Mouse (Mus musculus) ES-E14 (cell line): ENCODE measurements around the gene Otud6a. TPM values are rescaled to one million over a fixed set of nuclear protein-coding genes. Genes with fewer than 3 reads are reported as not detected.
"Not testable (repeated sequence)": the region's sequence is repeated elsewhere in the genome, so short reads cannot be mapped to it uniquely, and the experiment has no call there.

Experiments
- DNase-seq: peaks from one replicate; pipeline ENCODE4 v3.0.0-alpha.2; 2013; ENCODE audit warnings: low read depth, low spot score
- H3K27ac ChIP-seq: 2 replicates; pipeline ENCODE4 v1.5.1; 2012; ENCODE audit warnings: low read depth, mild to moderate bottlenecking, low read length, moderate library complexity, mixed read lengths; ENCODE audit not compliant: poor library complexity, insufficient read depth, severe bottlenecking
- H3K36me3 ChIP-seq: 2 replicates; pipeline ENCODE4 v1.6.1; 2012; ENCODE audit warnings: mild to moderate bottlenecking, low read length, moderate library complexity, mixed read lengths; ENCODE audit not compliant: control insufficient read depth, poor library complexity, insufficient read depth, severe bottlenecking
- H3K4me1 ChIP-seq, 2 experiments: fragments of 150-350 bp in 1 of 2; sonication (generic) in 1 of 2; 2 replicates each; pipeline ENCODE4 v1.6.1; 2012; ENCODE audit warnings: low read length in 2 of 2, mild to moderate bottlenecking in 1 of 2, mixed read lengths in 1 of 2; ENCODE audit not compliant: control insufficient read depth in 2 of 2, insufficient read depth in 2 of 2, poor library complexity in 1 of 2
- H3K4me3 ChIP-seq, 2 experiments: fragments of 150-350 bp in 1 of 2; sonication (generic) in 1 of 2; 2 replicates each; pipeline ENCODE4 v1.5.1; 2012; ENCODE audit warnings: low read length in 2 of 2, low read depth in 1 of 2, mild to moderate bottlenecking in 1 of 2, mixed read lengths in 1 of 2; ENCODE audit not compliant: insufficient read depth in 1 of 2, poor library complexity in 1 of 2, severe bottlenecking in 1 of 2
- H3K9ac ChIP-seq: 2 replicates; pipeline ENCODE4 v1.6.1; 2012; ENCODE audit warnings: low read depth, mild to moderate bottlenecking, low read length, mixed read lengths; ENCODE audit not compliant: poor library complexity, insufficient read depth, severe bottlenecking
- H3K9me3 ChIP-seq: fragments of 150-350 bp; sonication (generic); 2 replicates; pipeline ENCODE4 v1.6.1; 2012; ENCODE audit warnings: low read depth, mild to moderate bottlenecking, low read length; ENCODE audit not compliant: control insufficient read depth, insufficient read depth
- CHD2 ChIP-seq: IDR thresholded peaks from 2 replicates; pipeline ENCODE4 v1.6.1; 2014; ENCODE audit warnings: mild to moderate bottlenecking, low read depth, low read length, inconsistent platforms
- HCFC1 ChIP-seq: IDR thresholded peaks from 2 replicates; pipeline ENCODE4 v1.6.1; 2012; ENCODE audit warnings: low read length, inconsistent platforms, borderline replicate concordance; ENCODE audit not compliant: insufficient read depth
- MAFK ChIP-seq: IDR thresholded peaks from 2 replicates; pipeline ENCODE4 v1.6.1; 2014; ENCODE audit warnings: mild to moderate bottlenecking, low read depth, low read length, inconsistent platforms; ENCODE audit not compliant: insufficient read depth
- ZC3H11A ChIP-seq: IDR thresholded peaks from 2 replicates; pipeline ENCODE4 v1.6.1; 2012; ENCODE audit warnings: low read depth, mild to moderate bottlenecking, inconsistent platforms, low read length, borderline replicate concordance
- ZNF384 ChIP-seq: IDR thresholded peaks from 2 replicates; pipeline ENCODE4 v1.6.1; 2012; ENCODE audit warnings: low read depth, low read length, inconsistent platforms
- in situ Hi-C, 2 experiments: fragments of 600-800 bp; cut with MboI; formaldehyde crosslinking; loops; one replicate each; pipeline ENCODE4 v1.15.1; 2025; ENCODE audit warnings: low sequenced_read_pairs in 2 of 2, inconsistent platforms in 1 of 2; ENCODE audit not compliant: unreplicated experiment in 2 of 2
- total RNA-seq: library from RNA; depleted of rRNA; stranded (reverse); fragments of 300-350 nt; gene quantifications from 2 replicates; pipeline ENCODE4 v1.2.3, GENCODE M21; 2012

Gene Otud6a
- total RNA-seq, 1 experiment: 3.7 TPM

- in situ Hi-C loops: no loop called here
- no peak for DNase-seq
- no peak overlapping the region for H3K9ac ChIP-seq
- H3K36me3 ChIP-seq: no peaks in the 10 kb centered on the region
- no peak overlapping the region for H3K27ac ChIP-seq
- TF ChIP-seq ZC3H11A: no peak
- TF ChIP-seq HCFC1: no peak
- TF ChIP-seq CHD2: no peak
- no peak for TF ChIP-seq MAFK
- TF ChIP-seq ZNF384: no peak
- no peak overlapping the region for H3K4me3 ChIP-seq
- no peaks in the 10 kb centered on the region for H3K4me1 ChIP-seq
- no peaks in the 10 kb centered on the region for H3K9me3 ChIP-seq
Observed at GRCm38 (mm10) chrX:100395026-100395425, 33.8 kb upstream of the Otud6a start.

- Histone ChIP-seq H3K4me3 (no peak overlapping the region), H3K27ac (no peak overlapping the region), H3K36me3 (no peaks in the 10 kb centered on the region), H3K9me3 (no peaks in the 10 kb centered on the region), H3K9ac (no peak overlapping the region), H3K4me1 (no peaks in the 10 kb centered on the region)
- DNase-seq: no peak
- in situ Hi-C loops: no loop called here
- TF ChIP-seq CHD2: no peak
- no peak for TF ChIP-seq ZC3H11A
- no peak for TF ChIP-seq ZNF384
- TF ChIP-seq HCFC1: no peak
Observed at GRCm38 (mm10) chrX:100400900-100401299, 27.9 kb upstream of the Otud6a start.

- H3K9ac ChIP-seq: no peak overlapping the region
- H3K4me1 ChIP-seq: no peaks in the 10 kb centered on the region
- no peak overlapping the region for H3K27ac ChIP-seq
- no peak for DNase-seq
- no peak for TF ChIP-seq ZNF384
- TF ChIP-seq MAFK: no peak
- no peak for TF ChIP-seq CHD2
- no peak for TF ChIP-seq ZC3H11A
- TF ChIP-seq HCFC1: no peak
- H3K36me3 ChIP-seq: no peaks in the 10 kb centered on the region
- H3K4me3 ChIP-seq: no peak overlapping the region
- H3K9me3 ChIP-seq: no peaks in the 10 kb centered on the region
- in situ Hi-C loops: no loop called here
Observed at GRCm38 (mm10) chrX:100401657-100402056, 27.2 kb upstream of the Otud6a start.

- TF ChIP-seq CHD2 (no peak), ZNF384 (no peak), MAFK (no peak), HCFC1 (no peak), ZC3H11A (no peak)
- no peaks in the 10 kb centered on the region; a peak in 1 of 4 replicates for H3K4me1 ChIP-seq
- H3K9me3 ChIP-seq: no peaks in the 10 kb centered on the region
- no peak for DNase-seq
- in situ Hi-C loops: no loop called here
- H3K27ac ChIP-seq: no peak overlapping the region
- no peak overlapping the region for H3K4me3 ChIP-seq
- H3K36me3 ChIP-seq: no peaks in the 10 kb centered on the region
- H3K9ac ChIP-seq: no peak overlapping the region
Observed at GRCm38 (mm10) chrX:100409245-100409644, 19.6 kb upstream of the Otud6a start.

GRCm38 (mm10) chrX:100432311-100432710, 3.5 kb downstream of the Otud6a start:
- in situ Hi-C loops: no loop called here

GRCm38 (mm10) chrX:100442617-100443016, 13.8 kb downstream of the Otud6a start, which contains the start of gene Awat2:
TSS of gene Awat2 (minus strand) at chrX:100442717.
- H3K36me3 ChIP-seq, H3K9me3 ChIP-seq, DNase-seq, H3K4me1 ChIP-seq, in situ Hi-C loops, H3K27ac ChIP-seq, H3K4me3 ChIP-seq, H3K9ac ChIP-seq: not testable (repeated sequence)

More at GRCm38 (mm10) chrX:100432311-100432710, 3.5 kb downstream of the Otud6a start:
- no peaks in the 10 kb centered on the region for H3K9me3 ChIP-seq
- H3K27ac ChIP-seq: no peak overlapping the region
- H3K9ac ChIP-seq: no peak overlapping the region
- no peak overlapping the region for H3K4me3 ChIP-seq
- no peak for DNase-seq
- peaks cover 0 to 2% of the 10 kb centered on the region in 2 experiments; a peak in 1 of 4 replicates for H3K4me1 ChIP-seq
- H3K36me3 ChIP-seq: no peaks in the 10 kb centered on the region
- no peak for TF ChIP-seq MAFK
- TF ChIP-seq CHD2: no peak
- no peak for TF ChIP-seq ZC3H11A
- no peak for TF ChIP-seq HCFC1
- TF ChIP-seq ZNF384: no peak
